Mouse (Mus musculus) thymus, postnatal 10 days (tissue): ENCODE measurements around the gene Olfr105-ps.

Source experiments
- DNase-seq, 2 experiments: peaks; one replicate each; pipeline ENCODE4 v3.0.0; 2021; ENCODE audit warnings: low spot score in 2 of 2

The Olfr105-ps gene

DNA sequence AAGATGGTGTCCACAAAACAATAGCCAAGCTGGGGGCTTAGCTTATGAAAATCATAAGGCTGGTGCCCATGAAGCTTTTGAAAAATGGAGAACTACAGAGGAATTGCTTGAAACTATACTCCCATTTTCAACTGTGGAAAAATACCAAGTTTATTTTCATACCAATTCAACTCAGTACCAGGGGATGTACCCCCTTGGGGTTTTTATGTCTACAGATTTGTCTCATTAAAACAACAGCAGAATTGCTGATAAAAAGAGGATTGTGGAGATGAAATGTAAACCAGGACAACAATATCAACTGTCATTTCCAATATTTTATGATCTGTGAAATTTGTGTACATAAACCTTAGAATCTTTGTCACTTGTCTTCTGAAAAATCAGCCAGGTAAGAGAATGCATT is at the start of gene Olfr105-ps:
Olfr105-ps (plus strand) TSS at position 301 of the 400 bp plus-strand sequence.
- DNase-seq, result no peak

DNA sequence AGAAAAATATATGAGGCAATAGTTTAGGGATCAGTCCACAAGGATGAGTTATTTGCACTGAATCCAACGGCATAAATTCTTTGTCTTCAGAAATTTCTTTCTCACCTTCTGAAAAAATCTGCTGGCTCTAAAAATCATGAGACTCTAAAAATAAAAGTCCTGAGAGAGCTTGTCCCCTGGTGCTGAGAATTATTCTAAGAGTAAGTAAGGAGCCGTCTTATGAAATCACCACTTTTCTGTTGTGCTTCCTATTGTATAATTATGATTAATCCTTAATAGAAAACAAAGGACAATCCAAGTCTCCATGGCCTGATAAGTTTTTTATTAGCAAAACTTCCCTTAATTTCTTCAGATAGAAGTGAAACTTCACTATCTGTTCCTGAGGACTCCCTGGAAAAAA is 39.2 kb upstream of the Olfr105-ps start, which contains the start of gene Olfr103:
Olfr103 (minus strand) TSS at position 101 of the 400 bp plus-strand sequence.
- no peak for DNase-seq

DNA sequence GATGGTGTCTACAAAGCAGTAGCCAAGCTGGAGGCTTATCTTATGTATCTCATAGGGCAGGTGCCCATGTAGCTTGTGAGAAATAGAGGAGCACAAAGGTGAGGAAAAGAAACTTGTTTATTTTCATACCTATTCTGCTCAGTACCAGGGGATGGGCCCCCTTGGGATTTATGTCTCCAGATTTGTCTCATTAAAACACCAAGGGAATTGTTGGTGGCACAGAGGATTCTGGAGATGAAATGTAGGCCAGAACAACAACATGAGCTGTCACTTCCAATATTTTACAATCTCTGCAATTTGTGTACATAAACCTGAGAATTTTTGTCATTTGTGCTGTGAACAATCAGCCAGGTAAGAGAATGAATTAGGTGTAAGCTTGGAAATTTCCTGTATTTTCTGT is 19.6 kb upstream of the Olfr105-ps start, which contains the start of gene Olfr104-ps:
Olfr104-ps (plus strand) TSS at position 301 of the 400 bp plus-strand sequence.
- DNase-seq, result no peak

DNA sequence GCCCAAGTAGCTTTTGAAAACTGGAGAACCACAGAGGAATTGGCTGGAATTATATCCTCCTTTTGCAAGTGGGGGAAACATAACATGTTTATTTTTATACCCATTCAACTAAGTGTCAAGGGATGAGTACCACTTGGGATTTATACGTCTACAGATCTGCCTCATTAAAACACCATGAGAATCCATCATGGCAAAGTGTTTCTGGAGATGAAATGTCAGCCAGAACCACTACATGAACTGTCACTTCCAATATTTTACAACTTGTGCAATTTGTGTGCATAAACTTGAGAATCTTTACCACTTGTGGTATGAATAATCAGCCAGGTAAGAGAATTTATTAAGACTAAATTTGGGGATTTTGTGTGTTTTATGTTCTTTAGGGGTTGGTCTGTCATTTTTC is 11.3 kb downstream of the Olfr105-ps start, which contains the start of gene Olfr106-ps:
Olfr106-ps (plus strand) TSS at position 301 of the 400 bp plus-strand sequence.
- no peak for DNase-seq

DNA sequence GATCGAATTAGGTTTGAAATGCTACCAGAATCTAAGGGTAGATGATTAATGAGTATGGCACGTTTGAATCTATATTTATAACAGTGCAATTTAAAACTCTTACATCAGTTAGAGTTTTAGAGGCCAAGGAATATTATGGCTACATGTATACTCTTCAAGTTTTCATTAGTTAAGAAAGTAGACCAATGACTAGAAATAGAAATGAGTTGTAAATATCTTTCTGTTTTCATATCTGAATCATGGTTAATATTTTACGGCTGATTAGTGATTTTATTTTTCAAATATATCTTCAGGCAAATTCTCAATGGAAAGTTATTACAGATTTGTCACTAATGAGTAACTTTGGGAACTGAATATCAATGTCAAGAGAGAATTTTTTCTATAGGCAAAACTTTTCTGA is 20.1 kb downstream of the Olfr105-ps start, which contains the start of gene Olfr107:
Olfr107 (plus strand) TSS at position 301 of the 400 bp plus-strand sequence.
- DNase-seq, result no peak

DNA sequence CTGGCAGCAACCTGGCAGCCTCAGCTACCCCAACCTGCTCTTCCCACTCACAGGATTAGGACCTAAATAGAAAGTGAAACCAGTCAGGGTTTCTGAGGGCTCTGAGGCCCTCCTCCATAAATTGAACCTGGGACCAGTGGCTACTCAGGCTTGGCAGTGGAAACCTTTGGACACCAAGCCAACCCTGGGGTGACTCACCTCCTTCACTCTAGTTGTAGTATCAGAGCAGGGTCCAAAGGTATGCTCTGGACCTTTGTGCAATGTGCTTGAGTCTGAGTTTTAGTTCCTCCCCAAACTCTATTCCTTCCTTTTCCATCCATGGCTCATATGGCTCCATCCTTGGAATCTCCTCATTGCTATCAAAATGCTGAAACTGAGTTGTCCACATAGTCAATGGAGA is 34.5 kb downstream of the Olfr105-ps start:
- no peak for DNase-seq
